Mouse (Mus musculus) central nervous system, embryonic 14 days (tissue): ENCODE results near the gene Vmn1r204. TPM values are rescaled to one million over a fixed set of nuclear protein-coding genes. Genes with fewer than 3 reads are reported as not detected.

Experiments
- polyA plus RNA-seq: library from polyadenylated mRNA; depleted of rRNA; stranded (reverse); fragments of >200 nt; gene quantifications from 2 replicates; pipeline ENCODE4 v1.2.3, GENCODE M21; 2012; rRNA removed

Gene Vmn1r204
- not detected in 2 replicates for polyA plus RNA-seq

DNA sequence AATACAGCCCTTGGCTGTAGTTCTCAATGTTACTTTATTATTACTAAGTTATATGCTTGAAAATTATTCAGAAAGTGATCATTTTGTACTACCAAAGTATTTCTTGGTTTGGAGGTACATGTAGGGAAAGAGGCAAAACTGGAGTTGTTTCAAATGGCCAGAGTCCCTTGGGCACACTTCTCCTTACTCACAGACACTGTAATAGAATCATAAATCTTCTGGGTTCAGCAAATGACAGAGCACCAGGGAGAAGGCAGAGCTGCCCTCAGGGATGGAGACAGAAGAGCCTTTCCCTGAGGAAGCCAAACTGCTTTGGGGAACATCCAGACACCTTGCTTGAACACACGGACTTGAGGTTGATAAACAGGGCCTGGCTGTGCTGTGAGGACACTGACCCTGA lies at the start of gene Vmn1r204:
Gene Vmn1r204, plus strand, starts transcription at position 301 of the 400 bp plus-strand sequence.

DNA sequence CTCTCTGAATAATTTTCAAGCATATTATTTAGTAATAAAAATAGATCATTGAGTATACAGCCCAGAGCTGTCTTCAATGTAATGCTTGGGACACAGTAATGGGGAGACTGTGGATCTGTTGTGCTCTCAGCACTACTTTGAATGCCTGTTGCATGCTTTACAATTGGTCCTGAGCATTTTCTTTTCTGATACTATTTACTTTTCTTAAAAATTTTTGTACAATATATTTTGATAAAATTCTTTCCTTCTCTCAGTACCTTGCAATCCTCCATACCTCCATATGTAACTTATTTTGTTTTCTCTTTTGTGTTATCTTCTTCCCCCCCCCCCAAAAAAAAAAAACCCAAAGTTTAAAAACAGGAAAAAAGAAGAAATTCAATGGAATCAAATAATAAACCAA lies 47.7 kb upstream of the Vmn1r204 start, which contains the start of gene Vmn1r202:
Gene Vmn1r202, minus strand, starts transcription at position 101 of the 400 bp plus-strand sequence.

DNA sequence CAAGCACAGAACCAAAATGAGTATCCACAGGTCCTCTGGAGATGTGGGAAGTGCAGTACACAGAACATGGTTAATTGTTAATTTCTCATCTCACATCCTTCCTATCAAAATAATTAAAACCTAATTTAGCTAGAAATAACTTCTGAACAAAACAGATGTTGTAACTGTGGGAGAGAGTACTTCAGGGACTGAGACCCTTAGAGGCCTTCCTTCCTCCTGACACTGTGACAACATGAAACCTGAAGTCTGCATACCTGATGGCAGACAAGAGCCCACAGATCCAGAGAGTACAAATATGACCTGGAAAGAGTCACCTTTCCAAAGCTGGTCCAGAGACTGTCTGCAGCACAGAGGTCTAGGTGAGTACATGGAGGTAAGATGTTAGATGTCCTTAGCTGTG lies 35.2 kb upstream of the Vmn1r204 start, which contains the start of gene Vmn1r203:
Gene Vmn1r203, plus strand, starts transcription at position 301 of the 400 bp plus-strand sequence.

DNA sequence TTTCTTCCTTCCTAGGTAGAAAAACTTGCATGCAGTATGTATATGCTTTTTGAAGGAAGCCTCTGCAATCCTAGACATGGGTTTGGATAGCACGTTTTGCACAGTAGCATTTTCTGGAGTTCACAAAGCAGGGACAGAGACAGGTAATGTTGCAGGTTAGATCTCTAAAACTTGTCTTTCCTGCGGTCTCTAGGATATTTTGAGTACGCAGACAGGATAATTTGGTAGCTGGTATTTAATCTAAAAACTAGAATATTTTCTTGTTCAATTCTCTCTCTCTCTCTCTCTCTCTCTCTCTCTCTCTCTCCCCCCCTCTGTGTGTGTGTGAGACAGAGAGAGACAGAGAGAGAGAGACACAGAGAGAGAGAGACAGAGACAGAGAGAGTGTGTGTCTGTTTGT lies 39.9 kb downstream of the Vmn1r204 start, which contains the start of gene Vmn1r205:
Gene Vmn1r205, minus strand, starts transcription at position 101 of the 400 bp plus-strand sequence.

Other genes starting within 250 kb of the Vmn1r204 start
- not detected in 2 replicates for gene Vmn1r197, start 228.6 kb upstream of the Vmn1r204 start, polyA plus RNA-seq
- not detected in 2 replicates for gene Vmn1r198, start 202.8 kb upstream of the Vmn1r204 start, polyA plus RNA-seq
- not detected in 2 replicates for gene Vmn1r199, start 173.4 kb upstream of the Vmn1r204 start, polyA plus RNA-seq
- not detected in 2 replicates for gene Vmn1r200, start 162.8 kb upstream of the Vmn1r204 start, polyA plus RNA-seq
- gene Vmn1r201, start 81.3 kb upstream of the Vmn1r204 start, polyA plus RNA-seq: not detected in 2 replicates
- 0.01 TPM in 2 replicates for gene Vmn1r202, start 47.8 kb upstream of the Vmn1r204 start, polyA plus RNA-seq
- gene Vmn1r203, start 35.1 kb upstream of the Vmn1r204 start, polyA plus RNA-seq: not detected in 2 replicates
- gene Vmn1r205, start 39.8 kb downstream of the Vmn1r204 start, polyA plus RNA-seq: not detected in 2 replicates
- not detected in 2 replicates for gene Vmn1r206, start 71.1 kb downstream of the Vmn1r204 start, polyA plus RNA-seq
- not detected in 2 replicates for gene Vmn1r207-ps, start 176.4 kb downstream of the Vmn1r204 start, polyA plus RNA-seq
- not detected in 2 replicates for gene Vmn1r208, start 224.2 kb downstream of the Vmn1r204 start, polyA plus RNA-seq